Mouse (Mus musculus): Measurements from ENCODE around the gene Zcchc10. TPM values are rescaled to one million over a fixed set of nuclear protein-coding genes. Genes with fewer than 3 reads are reported as not detected.
"Not testable (repeated sequence)": the region's sequence is repeated elsewhere in the genome, so short reads cannot be mapped to it uniquely, and the experiment has no call there.

Gene Zcchc10
- 9.4 and 11.0 TPM in 2 replicates for polyA plus RNA-seq (2012; rRNA removed)

- peak; percentile 56 for DNase-seq (ENCODE audit: low spot score)
These were observed at the start of gene Zcchc10 for GRCm38 (mm10) chr11:53324512-53324968. Gene Zcchc10 (plus strand): TSS chr11:53324679.

- DNase-seq (ENCODE audit: low spot score): no peak
These were observed 49.1 kb upstream of the Zcchc10 start for GRCm38 (mm10) chr11:53275358-53275757.

- DNase-seq (ENCODE audit: low spot score): no peak
These were observed 46.1 kb upstream of the Zcchc10 start for GRCm38 (mm10) chr11:53278411-53278810.

GRCm38 (mm10) chr11:53285885-53286284 is 38.6 kb upstream of the Zcchc10 start:
- no peak for DNase-seq (ENCODE audit: low spot score)

GRCm38 (mm10) chr11:53290187-53290586 is 34.3 kb upstream of the Zcchc10 start:
- DNase-seq (ENCODE audit: low spot score): not testable (repeated sequence)

GRCm38 (mm10) chr11:53290871-53291270 is 33.6 kb upstream of the Zcchc10 start:
- DNase-seq (ENCODE audit: low spot score): no peak

GRCm38 (mm10) chr11:53294441-53294840 is 30.0 kb upstream of the Zcchc10 start:
- DNase-seq (ENCODE audit: low spot score): no peak

- DNase-seq (ENCODE audit: low spot score): no peak
These were observed 27.6 kb upstream of the Zcchc10 start for GRCm38 (mm10) chr11:53296880-53297279.

- DNase-seq (ENCODE audit: low spot score): no peak
These were observed 26.3 kb upstream of the Zcchc10 start for GRCm38 (mm10) chr11:53297947-53298860.

GRCm38 (mm10) chr11:53299551-53300329 is 24.7 kb upstream of the Zcchc10 start:
- DNase-seq (ENCODE audit: low spot score): peak; percentile 51

GRCm38 (mm10) chr11:53300330-53301166 is 23.9 kb upstream of the Zcchc10 start, which contains the start of gene Hspa4:
Gene Hspa4 (minus strand): TSS chr11:53300457.
- peak; percentile 93 for DNase-seq (ENCODE audit: low spot score)

- no peak for DNase-seq (ENCODE audit: low spot score)
These were observed 23.3 kb upstream of the Zcchc10 start for GRCm38 (mm10) chr11:53301167-53301515.

GRCm38 (mm10) chr11:53304044-53304840 is 20.2 kb upstream of the Zcchc10 start:
- DNase-seq (ENCODE audit: low spot score): no peak

GRCm38 (mm10) chr11:53306965-53307364 is 17.5 kb upstream of the Zcchc10 start:
- no peak for DNase-seq (ENCODE audit: low spot score)

- no peak for DNase-seq (ENCODE audit: low spot score)
These were observed 16.9 kb upstream of the Zcchc10 start for GRCm38 (mm10) chr11:53307558-53308065.

- DNase-seq (ENCODE audit: low spot score): no peak
These were observed 16.1 kb upstream of the Zcchc10 start for GRCm38 (mm10) chr11:53308251-53308864.

GRCm38 (mm10) chr11:53308884-53309310 is 15.6 kb upstream of the Zcchc10 start:
- no peak for DNase-seq (ENCODE audit: low spot score)

GRCm38 (mm10) chr11:53311385-53311784 is 13.1 kb upstream of the Zcchc10 start:
- DNase-seq (ENCODE audit: low spot score): no peak

- not testable (repeated sequence) for DNase-seq (ENCODE audit: low spot score)
These were observed 11.7 kb upstream of the Zcchc10 start for GRCm38 (mm10) chr11:53312823-53313222.

- no peak for DNase-seq (ENCODE audit: low spot score)
These were observed 9.7 kb upstream of the Zcchc10 start for GRCm38 (mm10) chr11:53314770-53315173.

All from urinary bladder, adult 2 months (tissue).